Mouse (Mus musculus) mesoderm, embryonic 11.5 days (tissue): Measurements from ENCODE around the gene Ccdc167.

Experiments used
- DNase-seq: peaks from one replicate; pipeline ENCODE4 v3.0.0-alpha.2; 2012; ENCODE audit warnings: low read depth, low spot score

The Ccdc167 gene

GRCm38 (mm10) chr17:29637377-29637776, 79.5 kb downstream of the Ccdc167 start:
- no peak for DNase-seq
